Mouse (Mus musculus) stomach, postnatal 0 days (tissue): ENCODE data around the gene Tigd4.

ENCODE experiments used
- CTCF ChIP-seq: IDR thresholded peaks from 2 replicates; pipeline ENCODE4 v1.5.1; 2016; ENCODE audit warnings: antibody characterized with exemption, low read depth, mild to moderate bottlenecking, moderate library complexity
- EP300 ChIP-seq: optimal IDR thresholded peaks from 2 replicates; pipeline ENCODE3; 2016; ENCODE audit warnings: antibody characterized with exemption

- TF ChIP-seq CTCF (no peak), EP300 (no peak)
Measured at GRCm38 (mm10) chr3:84570501-84570900, 22.9 kb upstream of the Tigd4 start.
